Mouse (Mus musculus): ENCODE results near the gene Ttf1.

- TF ChIP-seq CTCF (IDR thresholded peaks at IDR 0.05; ENCODE audit: low read depth) = no peak
- TF ChIP-seq EP300 (IDR thresholded peaks at IDR 0.05; ENCODE audit: low read depth) = no peak
Measured at GRCm38 (mm10) chr2:29074676-29075075, 14.6 kb downstream of the Ttf1 start.
